Mouse (Mus musculus) intestine, postnatal 0 days (tissue): ENCODE measurements around the gene Aak1. TPM values are rescaled to one million over a fixed set of nuclear protein-coding genes. Genes with fewer than 3 reads are reported as not detected.

Source experiments
- ATAC-seq: fragments of 200-750 bp; cut with Nextera tagmentation; 2 replicates; pipeline ENCODE4 v1.8.0; 2017; ENCODE audit warnings: mild to moderate bottlenecking, moderate TSS enrichment, moderate library complexity
- H3K27ac ChIP-seq: fragments of 300-500 bp; sonication (generic); 2 replicates; pipeline ENCODE4 v1.5.1; 2014; ENCODE audit warnings: mild to moderate bottlenecking, low read depth, low read length, moderate library complexity
- H3K27me3 ChIP-seq: fragments of 300-500 bp; sonication (generic); replicated peaks from 2 replicates; pipeline ENCODE4 v1.6.1; 2014; ENCODE audit warnings: low read length, mixed read lengths; ENCODE audit not compliant: control insufficient read depth, insufficient read depth
- H3K36me3 ChIP-seq: fragments of 300-500 bp; sonication (generic); 2 replicates; pipeline ENCODE4 v1.6.1; 2014; ENCODE audit warnings: mild to moderate bottlenecking, moderate library complexity; ENCODE audit not compliant: control insufficient read depth, insufficient read depth
- H3K4me1 ChIP-seq: fragments of 300-500 bp; sonication (generic); replicated peaks from 2 replicates; pipeline ENCODE4 v1.6.1; 2014; ENCODE audit warnings: antibody characterized with exemption, low read length, mixed read lengths; ENCODE audit not compliant: control insufficient read depth, insufficient read depth
- H3K4me2 ChIP-seq: fragments of 300-500 bp; sonication (generic); replicated peaks from 2 replicates; pipeline ENCODE4 v1.6.1; 2014; ENCODE audit warnings: low read depth, mild to moderate bottlenecking, moderate library complexity
- H3K4me3 ChIP-seq: fragments of 300-500 bp; sonication (generic); 2 replicates; pipeline ENCODE4 v1.5.1; 2014; ENCODE audit warnings: low read depth, low read length
- H3K9ac ChIP-seq: fragments of 300-500 bp; sonication (generic); 2 replicates; pipeline ENCODE4 v1.6.1; 2014; ENCODE audit warnings: mild to moderate bottlenecking, low read depth, low read length
- H3K9me3 ChIP-seq: fragments of 300-500 bp; sonication (generic); 2 replicates; pipeline ENCODE4 v1.6.1; 2016; ENCODE audit warnings: mixed run types; ENCODE audit not compliant: control insufficient read depth
- CTCF ChIP-seq: sonication (generic); IDR thresholded peaks from 2 replicates; pipeline ENCODE4 v1.5.1; 2016; ENCODE audit warnings: low read depth, mild to moderate bottlenecking, control low read depth, antibody characterized with exemption, moderate library complexity
- WGBS: fragments of 180-500 bp; shearing (Covaris S2); extraction: QIAGEN DNeasy Blood & Tissue Kit; methylation state at CpG from one replicate; pipeline ENCODE4 v1.1.7; 2014; 5-methylcytosine and 5-hydroxymethylcytosine counted together
- polyA plus RNA-seq: library from polyadenylated mRNA; unstranded; fragments of >200 nt; fragmentation: Nextera tagmentation; extraction: Ambion mirVana; gene quantifications from 2 replicates; pipeline ENCODE4 v1.2.1, GENCODE M21; 2015

Aak1 gene
- polyA plus RNA-seq, 1 experiment from 2014 or later, result 5.7 TPM

- H3K27ac ChIP-seq, result peak overlapping the region; percentile 66
- no peaks in the 10 kb centered on the region for H3K36me3 ChIP-seq
- no peak overlapping the region; the same call in 1 of the 2 replicates for H3K4me2 ChIP-seq
- H3K27me3 ChIP-seq, result no peaks in the 10 kb centered on the region
- no peaks in the 10 kb centered on the region for H3K9me3 ChIP-seq
- ATAC-seq, result 0 out of 2 replicates have a peak, but pooled peaks have one; percentile 8
- TF ChIP-seq CTCF, result no peak
- 49% methylated on average over 10 of the region's 10 CpGs for WGBS
- no peak overlapping the region for H3K9ac ChIP-seq
- no peak overlapping the region for H3K4me3 ChIP-seq
- H3K4me1 ChIP-seq, result no peaks in the 10 kb centered on the region
These were observed 18.4 kb upstream of the Aak1 start for GRCm38 (mm10) chr6:86830738-86831500.

GRCm38 (mm10) chr6:86832802-86833502 lies 16.4 kb upstream of the Aak1 start:
- 72% methylated on average over 13 of the region's 13 CpGs for WGBS
- 0 out of 2 replicates have a peak overlapping the region, but pooled peaks have one; percentile 1 for H3K27ac ChIP-seq
- H3K9me3 ChIP-seq, result no peaks in the 10 kb centered on the region
- H3K9ac ChIP-seq, result no peak overlapping the region
- no peak overlapping the region for H3K4me2 ChIP-seq
- no peaks in the 10 kb centered on the region for H3K27me3 ChIP-seq
- ATAC-seq, result no peak
- no peak overlapping the region for H3K4me3 ChIP-seq
- H3K4me1 ChIP-seq, result no peaks in the 10 kb centered on the region
- no peaks in the 10 kb centered on the region for H3K36me3 ChIP-seq
- no peak for TF ChIP-seq CTCF

- ATAC-seq, result no peak
- Histone ChIP-seq H3K36me3 (no peaks in the 10 kb centered on the region), H3K9me3 (no peaks in the 10 kb centered on the region), H3K27ac (no peak overlapping the region), H3K27me3 (no peaks in the 10 kb centered on the region), H3K4me2 (no peak overlapping the region), H3K9ac (no peak overlapping the region), H3K4me3 (no peak overlapping the region), H3K4me1 (no peaks in the 10 kb centered on the region)
- TF ChIP-seq CTCF, result no peak
- 67% methylated on average over 2 of the region's 2 CpGs for WGBS
These were observed 10.2 kb upstream of the Aak1 start for GRCm38 (mm10) chr6:86839089-86839488.

GRCm38 (mm10) chr6:86841949-86842348 lies 7.4 kb upstream of the Aak1 start:
- H3K27ac ChIP-seq, result no peak overlapping the region
- no peaks in the 10 kb centered on the region for H3K9me3 ChIP-seq
- H3K27me3 ChIP-seq, result no peaks in the 10 kb centered on the region
- H3K4me3 ChIP-seq, result no peak overlapping the region
- 39% methylated on average over 3 of the region's 3 CpGs for WGBS
- no peaks in the 10 kb centered on the region for H3K4me1 ChIP-seq
- no peak overlapping the region for H3K9ac ChIP-seq
- no peak overlapping the region for H3K4me2 ChIP-seq
- TF ChIP-seq CTCF, result no peak
- no peaks in the 10 kb centered on the region for H3K36me3 ChIP-seq
- ATAC-seq, result peak; percentile 45; the same call in 1 of the 2 replicates

GRCm38 (mm10) chr6:86843636-86844035 lies 5.7 kb upstream of the Aak1 start:
- H3K36me3 ChIP-seq, result no peaks in the 10 kb centered on the region
- H3K4me2 ChIP-seq, result no peak overlapping the region
- no peak for ATAC-seq
- H3K4me3 ChIP-seq, result no peak overlapping the region
- H3K27ac ChIP-seq, result no peak overlapping the region
- WGBS, result 60% methylated on average over 3 of the region's 3 CpGs
- H3K27me3 ChIP-seq, result no peaks in the 10 kb centered on the region
- H3K9me3 ChIP-seq, result no peaks in the 10 kb centered on the region
- no peak overlapping the region for H3K9ac ChIP-seq
- no peaks in the 10 kb centered on the region; the same call in 1 of the 2 replicates for H3K4me1 ChIP-seq
- TF ChIP-seq CTCF, result no peak

GRCm38 (mm10) chr6:86846467-86846866 lies 2.9 kb upstream of the Aak1 start:
- H3K9me3 ChIP-seq, result no peaks in the 10 kb centered on the region
- no peak overlapping the region for H3K27ac ChIP-seq
- no peak overlapping the region for H3K4me2 ChIP-seq
- H3K4me1 ChIP-seq, result no peaks in the 10 kb centered on the region; the same call in 1 of the 2 replicates
- H3K4me3 ChIP-seq, result no peak overlapping the region
- ATAC-seq, result no peak
- H3K27me3 ChIP-seq, result no peaks in the 10 kb centered on the region
- H3K36me3 ChIP-seq, result no peaks in the 10 kb centered on the region
- no peak overlapping the region for H3K9ac ChIP-seq
- 92% methylated on average over 4 of the region's 4 CpGs for WGBS
- no peak for TF ChIP-seq CTCF
